Mouse (Mus musculus) liver, embryonic 12.5 days (tissue): ENCODE data around the gene Tgm2. TPM values are rescaled to one million over a fixed set of nuclear protein-coding genes. Genes with fewer than 3 reads are reported as not detected.

Experiments used
- ATAC-seq: fragments of 200-750 bp; cut with Nextera tagmentation; 2 replicates; pipeline ENCODE4 v1.8.0; 2017; ENCODE audit warnings: moderate number of reproducible peaks, mild to moderate bottlenecking, moderate library complexity
- H3K27ac ChIP-seq: fragments of 300-500 bp; sonication (generic); 2 replicates; pipeline ENCODE4 v1.5.1; 2016; ENCODE audit warnings: mild to moderate bottlenecking
- H3K27me3 ChIP-seq: fragments of 300-500 bp; sonication (generic); replicated peaks from 2 replicates; pipeline ENCODE4 v1.6.1; 2016; ENCODE audit warnings: mild to moderate bottlenecking, moderate library complexity
- H3K36me3 ChIP-seq: fragments of 300-500 bp; sonication (generic); 2 replicates; pipeline ENCODE4 v1.6.1; 2016; ENCODE audit warnings: mild to moderate bottlenecking, moderate library complexity
- H3K4me1 ChIP-seq: fragments of 300-500 bp; sonication (generic); 2 replicates; pipeline ENCODE4 v1.6.1; 2016
- H3K4me2 ChIP-seq: fragments of 300-500 bp; sonication (generic); 2 replicates; pipeline ENCODE4 v1.6.1; 2016; ENCODE audit warnings: mild to moderate bottlenecking, moderate library complexity
- H3K4me3 ChIP-seq: fragments of 300-500 bp; sonication (generic); 2 replicates; pipeline ENCODE4 v1.5.1; 2016; ENCODE audit warnings: mild to moderate bottlenecking, moderate library complexity
- H3K9ac ChIP-seq: fragments of 300-500 bp; sonication (generic); 2 replicates; pipeline ENCODE4 v1.6.1; 2016; ENCODE audit warnings: mild to moderate bottlenecking, moderate library complexity
- H3K9me3 ChIP-seq: fragments of 300-500 bp; sonication (generic); replicated peaks from 2 replicates; pipeline ENCODE4 v1.6.1; 2016; ENCODE audit warnings: mild to moderate bottlenecking, moderate library complexity
- WGBS: fragments of 180-500 bp; shearing (Covaris S2); methylation state at CpG from one replicate; pipeline ENCODE4 v1.1.7; 2016; ENCODE audit not compliant: insufficient replicate concordance; 5-methylcytosine and 5-hydroxymethylcytosine counted together
- polyA plus RNA-seq: library from polyadenylated mRNA; unstranded; fragments of >200 nt; fragmentation: Nextera tagmentation; extraction: Ambion mirVana; gene quantifications from 2 replicates; pipeline ENCODE4 v1.2.1, GENCODE M21; 2016

The Tgm2 gene
- polyA plus RNA-seq, 1 experiment from 2014 or later = 69.9 TPM

DNA sequence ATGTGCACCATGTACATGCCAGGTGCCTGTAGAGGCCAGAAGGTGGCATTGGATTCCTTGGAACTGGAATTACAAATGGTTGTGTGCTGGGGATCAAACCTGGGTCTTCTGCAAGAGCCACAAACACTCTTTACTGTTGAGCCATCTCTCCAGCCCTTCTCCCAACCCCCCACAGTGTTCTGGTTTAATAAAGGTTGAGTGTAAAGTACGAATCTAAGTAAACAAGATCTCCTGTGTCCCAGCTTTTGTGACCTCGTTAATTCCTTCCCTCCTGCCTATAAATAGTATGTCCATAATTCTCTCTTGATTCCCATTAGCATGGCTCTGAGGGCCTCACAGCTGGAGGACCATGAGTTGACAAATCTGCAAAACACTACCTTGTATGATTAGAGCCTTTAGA lies 68.3 kb downstream of the Tgm2 start:
- Histone ChIP-seq H3K9me3 (no peaks in the 10 kb centered on the region), H3K27ac (no peak overlapping the region), H3K4me2 (no peak overlapping the region), H3K4me3 (no peak overlapping the region), H3K4me1 (0 out of 2 replicates have a peak, but pooled peaks cover 3% of the 10 kb centered on the region), H3K9ac (no peak overlapping the region), H3K27me3 (no peaks in the 10 kb centered on the region), H3K36me3 (peaks cover 51% of the 10 kb centered on the region)
- WGBS = 84% methylated on average over 2 of the region's 2 CpGs
- no peak for ATAC-seq

DNA sequence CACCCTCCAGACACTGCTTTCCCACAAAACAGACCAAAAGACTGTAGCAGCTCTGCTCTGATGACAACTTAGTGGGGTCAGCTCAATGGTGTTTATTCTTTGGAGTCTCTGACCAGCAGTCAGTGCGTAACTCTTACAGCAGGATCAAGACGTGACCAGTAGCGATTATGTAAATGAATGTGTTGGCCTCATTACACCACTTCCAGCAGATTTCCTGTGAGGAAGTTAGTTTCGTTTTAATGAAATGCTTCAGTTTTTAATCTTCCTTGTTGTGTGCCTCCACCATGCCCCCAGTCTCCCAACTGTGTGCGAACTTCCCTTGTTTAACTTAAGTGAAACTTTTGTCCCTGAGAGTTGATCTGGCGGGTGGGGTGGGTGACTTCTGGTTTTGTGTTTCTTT lies 69.5 kb downstream of the Tgm2 start:
- Histone ChIP-seq H3K36me3 (peaks cover 64% of the 10 kb centered on the region), H3K4me2 (no peak overlapping the region)

DNA sequence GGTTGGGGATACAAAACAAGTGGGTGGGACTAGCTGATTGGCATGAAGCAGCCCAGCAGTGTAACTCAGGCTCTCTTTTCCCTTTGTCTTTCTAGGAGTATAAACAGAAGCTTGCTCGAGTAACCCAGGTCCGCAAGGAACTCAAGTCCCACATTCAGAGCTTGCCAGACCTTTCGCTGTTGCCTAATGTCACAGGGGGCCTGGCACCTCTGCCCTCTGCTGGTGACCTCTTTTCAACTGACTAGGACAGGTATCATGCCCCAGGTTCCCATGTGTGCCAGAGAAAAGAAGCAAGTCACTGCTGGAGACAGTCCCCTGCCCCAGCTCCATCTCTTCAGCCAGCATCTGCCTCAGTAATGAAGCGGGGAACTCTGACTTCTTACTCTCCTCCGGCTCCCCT lies 71.4 kb downstream of the Tgm2 start:
- no peaks in the 10 kb centered on the region for H3K27me3 ChIP-seq
- H3K27ac ChIP-seq = no peak overlapping the region
- H3K9me3 ChIP-seq = no peaks in the 10 kb centered on the region
- H3K36me3 ChIP-seq = peaks cover 83% of the 10 kb centered on the region
- no peak for ATAC-seq
- no peak overlapping the region for H3K4me2 ChIP-seq
- H3K4me3 ChIP-seq = no peak overlapping the region
- H3K9ac ChIP-seq = no peak overlapping the region
- H3K4me1 ChIP-seq = no peaks in the 10 kb centered on the region
- WGBS = 92% methylated on average over 5 of the region's 5 CpGs

More for the DNA sequence above, 69.5 kb downstream of the Tgm2 start:
- H3K4me1 ChIP-seq = 0 out of 2 replicates have a peak, but pooled peaks cover 3% of the 10 kb centered on the region
- no peaks in the 10 kb centered on the region for H3K9me3 ChIP-seq
- no peak overlapping the region for H3K27ac ChIP-seq
- no peaks in the 10 kb centered on the region for H3K27me3 ChIP-seq
- no peak for ATAC-seq
- no peak overlapping the region for H3K9ac ChIP-seq
- 77% methylated on average over 6 of the region's 6 CpGs for WGBS
- H3K4me3 ChIP-seq = no peak overlapping the region

DNA sequence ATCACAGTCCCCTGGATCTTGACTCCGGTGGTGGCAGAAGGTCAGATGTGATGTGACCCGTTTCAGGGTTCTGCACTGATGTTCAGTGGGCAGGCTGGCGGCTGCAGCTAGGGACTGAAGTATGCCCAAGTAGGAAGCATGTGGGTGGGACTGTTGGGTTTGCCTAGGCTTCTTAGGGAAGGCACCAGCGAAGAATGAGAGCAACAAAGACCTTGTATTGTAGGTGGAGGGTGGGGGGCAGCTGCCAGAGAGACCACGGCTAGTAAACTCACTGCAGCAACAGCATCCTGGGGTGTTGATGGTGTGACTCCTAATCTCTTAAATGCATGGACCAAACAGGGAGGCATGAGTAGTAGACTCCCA lies 74.6 kb downstream of the Tgm2 start:
- Histone ChIP-seq H3K27ac (no peak overlapping the region), H3K27me3 (no peaks in the 10 kb centered on the region), H3K4me2 (no peak overlapping the region), H3K4me1 (no peaks in the 10 kb centered on the region), H3K9ac (no peak overlapping the region), H3K9me3 (no peaks in the 10 kb centered on the region), H3K36me3 (peaks cover 92% of the 10 kb centered on the region), H3K4me3 (no peak overlapping the region)
- ATAC-seq = no peak
- WGBS = 87% methylated on average over 5 of the region's 5 CpGs

DNA sequence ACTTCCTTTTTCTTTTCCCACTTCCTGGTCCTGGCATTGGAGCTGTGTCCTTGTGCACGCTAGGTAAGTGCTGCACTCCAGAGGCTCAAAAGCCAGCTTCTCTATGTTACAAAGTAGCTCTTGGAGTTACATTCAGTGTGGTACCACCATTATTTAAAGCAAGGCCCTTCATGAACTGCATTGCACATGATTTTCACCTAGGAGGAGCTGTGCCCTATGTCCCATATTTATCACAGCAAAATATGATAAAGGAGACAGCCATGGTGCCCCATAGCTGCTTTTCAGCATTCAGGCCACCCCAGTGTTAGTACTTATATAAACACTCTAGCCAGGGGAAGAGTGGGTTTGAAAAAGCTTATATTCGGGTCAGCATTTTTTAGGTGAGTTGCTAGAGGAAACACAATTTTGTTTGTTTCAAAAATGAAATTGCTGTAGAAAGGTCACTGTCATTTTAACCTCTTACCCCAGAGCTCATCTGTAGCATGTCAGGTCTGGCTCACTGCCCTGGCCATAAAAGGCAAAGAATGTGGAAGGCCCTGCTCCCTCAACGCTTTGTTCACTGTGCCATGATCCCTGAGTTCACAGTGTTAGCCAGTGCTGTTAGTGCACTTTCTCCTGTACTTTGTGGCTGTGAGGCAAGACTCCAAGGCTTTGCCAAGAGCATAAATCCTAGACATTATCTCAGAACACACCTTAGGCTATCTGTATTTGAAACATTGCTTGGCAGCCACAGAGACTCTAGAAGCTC lies 75.2 kb downstream of the Tgm2 start:
- H3K9ac ChIP-seq = no peak overlapping the region
- WGBS = 78% methylated on average over 3 of the region's 3 CpGs
- ATAC-seq = no peak
- H3K27me3 ChIP-seq = no peaks in the 10 kb centered on the region
- H3K9me3 ChIP-seq = no peaks in the 10 kb centered on the region
- H3K36me3 ChIP-seq = peaks cover 92% of the 10 kb centered on the region
- no peaks in the 10 kb centered on the region for H3K4me1 ChIP-seq
- no peak overlapping the region for H3K4me3 ChIP-seq
- H3K27ac ChIP-seq = no peak overlapping the region
- no peak overlapping the region for H3K4me2 ChIP-seq

DNA sequence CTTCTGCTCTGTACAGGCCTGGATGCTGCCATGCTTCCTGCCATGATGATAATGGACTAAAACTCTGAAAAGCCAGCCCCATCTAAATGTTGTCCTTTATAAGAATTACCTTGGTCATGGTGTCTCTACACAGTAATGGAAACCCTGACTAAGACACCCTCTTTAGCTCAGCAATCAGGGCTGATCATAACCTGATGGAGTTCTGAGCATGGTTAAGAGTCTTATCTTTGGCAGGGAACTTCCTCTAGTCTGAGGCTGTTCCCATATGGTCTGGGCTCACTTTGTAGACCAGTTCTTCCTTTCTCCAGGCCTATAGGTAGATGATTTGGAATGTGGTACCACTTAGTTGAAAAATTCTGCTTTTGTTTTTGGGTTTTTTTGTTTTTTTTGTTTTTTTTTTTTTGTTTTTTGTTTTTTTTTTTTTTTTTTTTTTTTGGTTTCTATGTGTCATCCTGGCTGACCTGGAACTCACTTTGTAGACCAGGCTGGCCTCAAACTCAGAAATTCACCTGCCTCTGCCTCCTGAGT lies 77.7 kb downstream of the Tgm2 start:
- H3K27ac ChIP-seq = no peak overlapping the region
- no peaks in the 10 kb centered on the region for H3K9me3 ChIP-seq
- H3K36me3 ChIP-seq = peaks cover 91% of the 10 kb centered on the region
- no peaks in the 10 kb centered on the region; the same call in 1 of the 2 replicates for H3K4me1 ChIP-seq
- ATAC-seq = no peak
- H3K4me3 ChIP-seq = no peak overlapping the region
- no peak overlapping the region for H3K4me2 ChIP-seq
- no peaks in the 10 kb centered on the region for H3K27me3 ChIP-seq
- no peak overlapping the region for H3K9ac ChIP-seq

DNA sequence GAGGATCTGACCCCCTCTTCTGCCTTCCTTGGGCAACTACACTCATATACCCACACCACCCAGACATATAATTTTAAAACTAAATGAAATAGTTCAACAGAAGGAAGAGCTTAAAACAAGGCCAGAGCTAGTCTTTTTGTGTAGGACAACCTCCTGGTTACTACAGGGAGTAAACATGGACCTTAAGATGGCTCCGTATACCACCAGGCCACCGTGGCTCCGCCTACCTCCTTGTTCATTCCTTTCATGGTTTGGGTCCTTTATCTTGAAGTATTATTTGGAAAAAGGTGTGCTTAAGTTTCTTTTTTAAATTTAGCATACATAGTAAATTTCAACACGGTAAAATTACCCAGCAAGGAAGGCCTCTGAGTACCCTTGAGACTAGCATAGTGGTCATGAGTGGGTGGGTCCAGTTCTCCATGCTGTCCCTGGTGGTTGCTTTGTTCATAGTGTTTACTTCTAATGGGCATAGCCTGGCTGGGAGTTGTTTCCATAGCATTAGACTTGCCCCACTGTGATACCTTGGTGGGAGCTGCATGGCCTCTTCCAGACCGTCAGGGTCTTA lies 78.9 kb downstream of the Tgm2 start:
- Histone ChIP-seq H3K27me3 (no peaks in the 10 kb centered on the region), H3K27ac (no peak overlapping the region), H3K9ac (no peak overlapping the region), H3K4me1 (no peaks in the 10 kb centered on the region; the same call in 1 of the 2 replicates), H3K4me3 (no peak overlapping the region), H3K36me3 (peaks cover 88% of the 10 kb centered on the region), H3K4me2 (no peak overlapping the region), H3K9me3 (no peaks in the 10 kb centered on the region)
- WGBS = 86% methylated on average over 5 of the region's 5 CpGs
- ATAC-seq = no peak

DNA sequence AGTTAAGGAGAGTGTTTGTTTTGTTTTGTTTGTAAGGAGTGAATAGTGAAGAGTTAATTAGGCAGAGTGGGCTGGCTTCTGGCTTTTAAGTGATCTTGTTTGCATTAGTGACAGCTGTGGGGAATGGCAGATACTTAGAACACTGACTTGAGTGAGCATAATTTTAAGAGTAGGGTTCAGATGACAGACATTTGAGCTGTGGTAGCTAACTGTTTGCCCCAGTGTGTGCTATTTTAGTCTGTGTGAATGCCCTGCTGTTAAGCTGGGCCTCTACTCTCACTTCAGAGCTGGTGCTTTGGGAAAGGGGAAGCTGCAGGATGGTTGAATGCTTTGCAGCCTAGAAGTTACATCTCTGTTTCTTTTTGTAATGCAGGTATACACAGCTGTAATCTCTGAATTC lies 79.8 kb downstream of the Tgm2 start:
- no peaks in the 10 kb centered on the region for H3K9me3 ChIP-seq
- no peaks in the 10 kb centered on the region for H3K27me3 ChIP-seq
- peaks cover 88% of the 10 kb centered on the region for H3K36me3 ChIP-seq
- H3K4me2 ChIP-seq = no peak overlapping the region
- no peak overlapping the region for H3K9ac ChIP-seq
- H3K27ac ChIP-seq = no peak overlapping the region
- H3K4me1 ChIP-seq = no peaks in the 10 kb centered on the region; the same call in 1 of the 2 replicates
- ATAC-seq = no peak
- no peak overlapping the region for H3K4me3 ChIP-seq

Other genes starting within 250 kb of the Tgm2 start
- not detected in 2 replicates for gene Vstm2l, start 231.8 kb downstream of the Tgm2 start, polyA plus RNA-seq
- 21.8 and 22.2 TPM in 2 replicates for gene Tti1, start 118.0 kb downstream of the Tgm2 start, polyA plus RNA-seq
- gene Rprd1b, start 117.9 kb downstream of the Tgm2 start, polyA plus RNA-seq = 40.4 and 42.5 TPM in 2 replicates
- 0.31 and 0.39 TPM in 2 replicates for gene D630003M21Rik, start 82.8 kb upstream of the Tgm2 start, polyA plus RNA-seq
- not detected in 2 replicates for gene Bpi, start 111.7 kb upstream of the Tgm2 start, polyA plus RNA-seq
- 12.9 and 14.4 TPM in 2 replicates for gene Lbp, start 160.1 kb upstream of the Tgm2 start, polyA plus RNA-seq
- gene Snhg11, start 229.2 kb upstream of the Tgm2 start, polyA plus RNA-seq = 2.2 and 2.4 TPM in 2 replicates